ENCODE assay signal across 8 mouse cellular contexts in genomic region chr14:120830389-120830835, GRCm38 (mm10).
DNase-seq lines count a peak whose midpoint lies in the region; ATAC-seq and TF ChIP-seq lines count a peak whose summit lies in the region.
"Not testable (repeated sequence)": the region's sequence is repeated elsewhere in the genome, so short reads cannot be mapped to it uniquely, and the experiment has no call there.

No protein-coding gene starts in this region.

- 0 out of 2 replicates have a peak, but pooled peaks have one; percentile 36 for ATAC-seq in embryonic facial prominence, embryonic 11.5 days (replicated peaks; ENCODE audit: insufficient number of reproducible peaks, low FRiP score, low TSS enrichment, low read depth)
- peak; percentile 75 for ATAC-seq in granulocyte monocyte progenitor cell, adult 5-6 weeks (replicated peaks; ENCODE audit: poor library complexity, severe bottlenecking)
- peak; percentile 35 for ATAC-seq in intestine, postnatal 0 days
- ATAC-seq in lung, embryonic 14.5 days (ENCODE audit: insufficient read depth) = peak; percentile 43; the same call in 1 of the 2 replicates
- ATAC-seq in midbrain, embryonic 15.5 days (replicated peaks) = peak; percentile 59

- H3K9ac ChIP-seq in embryonic facial prominence, embryonic 11.5 days (replicated peaks; ENCODE audit: low read length); intestine, postnatal 0 days (ENCODE audit: low read depth, low read length); lung, embryonic 14.5 days; midbrain, embryonic 15.5 days: not testable (repeated sequence)

- not testable (repeated sequence) for TF ChIP-seq CTCF in intestine, postnatal 0 days (IDR thresholded peaks at IDR 0.05; ENCODE audit: low read depth); lung, embryonic 14.5 days (IDR thresholded peaks at IDR 0.05; ENCODE audit: low read depth)

- WGBS in embryonic facial prominence, embryonic 11.5 days = 32% methylated on average over 20 of the region's 20 CpGs
- 27% methylated on average over 20 of the region's 20 CpGs for WGBS in intestine, postnatal 0 days
- 21% methylated on average over 20 of the region's 20 CpGs for WGBS in lung, embryonic 14.5 days
- 37% methylated on average over 20 of the region's 20 CpGs for WGBS in midbrain, embryonic 15.5 days

- H3K9me3 ChIP-seq in embryonic facial prominence, embryonic 11.5 days (replicated peaks; ENCODE audit: control insufficient read depth, low read length); intestine, postnatal 0 days (ENCODE audit: control insufficient read depth); lung, embryonic 14.5 days (ENCODE audit: low read depth, low read length); midbrain, embryonic 15.5 days: not testable (repeated sequence)

- not testable (repeated sequence) for H3K36me3 ChIP-seq in embryonic facial prominence, embryonic 11.5 days (replicated peaks; ENCODE audit: control insufficient read depth, insufficient read depth, low read depth, low read length); intestine, postnatal 0 days (ENCODE audit: control insufficient read depth, insufficient read depth); lung, embryonic 14.5 days (ENCODE audit: insufficient read depth); midbrain, embryonic 15.5 days (replicated peaks)

- DNase-seq in 416B (ENCODE audit: low read depth) = peak; percentile 54
- DNase-seq in adrenal gland, postnatal 14 days = peak; percentile 63
- DNase-seq in embryonic facial prominence, embryonic 11.5 days (ENCODE audit: low spot score) = peak; percentile 74
- peak; percentile 77 for DNase-seq in lung, embryonic 14.5 days
- DNase-seq in skeletal muscle tissue, adult 2 months (ENCODE audit: low read depth, low spot score) = peak; percentile 21

- not testable (repeated sequence) for H3K27me3 ChIP-seq in embryonic facial prominence, embryonic 11.5 days (ENCODE audit: control insufficient read depth, insufficient read depth, low read length); intestine, postnatal 0 days (replicated peaks; ENCODE audit: control insufficient read depth, insufficient read depth, low read length); lung, embryonic 14.5 days (ENCODE audit: insufficient read depth, low read length); midbrain, embryonic 15.5 days (replicated peaks)

- not testable (repeated sequence) for H3K4me2 ChIP-seq in embryonic facial prominence, embryonic 11.5 days (ENCODE audit: low read depth, low read length); intestine, postnatal 0 days (replicated peaks; ENCODE audit: low read depth); lung, embryonic 14.5 days
- peak overlapping the region; percentile 11; the same call in 1 of the 2 replicates for H3K4me2 ChIP-seq in midbrain, embryonic 15.5 days

- H3K4me3 ChIP-seq in embryonic facial prominence, embryonic 11.5 days (ENCODE audit: low read depth, low read length); intestine, postnatal 0 days (ENCODE audit: low read depth, low read length); lung, embryonic 14.5 days (ENCODE audit: low read depth, low read length); midbrain, embryonic 15.5 days: not testable (repeated sequence)

- H3K4me1 ChIP-seq in embryonic facial prominence, embryonic 11.5 days (ENCODE audit: control insufficient read depth, insufficient read depth, low read length); intestine, postnatal 0 days (replicated peaks; ENCODE audit: control insufficient read depth, insufficient read depth, low read length); lung, embryonic 14.5 days (ENCODE audit: insufficient read depth): not testable (repeated sequence)
- H3K4me1 ChIP-seq in midbrain, embryonic 15.5 days = peaks cover 14% of the 10 kb centered on the region

- H3K27ac ChIP-seq in embryonic facial prominence, embryonic 11.5 days (replicated peaks; ENCODE audit: low read depth, low read length); intestine, postnatal 0 days (ENCODE audit: low read depth, low read length); lung, embryonic 14.5 days (ENCODE audit: low read depth); midbrain, embryonic 15.5 days: not testable (repeated sequence)

Comparison
In these comparisons a context has a peak if more than half of its experiments do, and no peak if none do; other contexts are left out.
1. DNase-seq: peak in every context shown above with its lines; median percentile 77 in lung, embryonic 14.5 days; 74 in embryonic facial prominence, embryonic 11.5 days; 63 in adrenal gland, postnatal 14 days; 54 in 416B; 21 in skeletal muscle tissue, adult 2 months.